Mouse (Mus musculus) bone marrow, adult 2 months (tissue): ENCODE data around the gene Tac4.

Source experiments
- CTCF ChIP-seq: fragments of 200-500 bp; IDR thresholded peaks from 2 replicates; pipeline ENCODE4 v1.5.1; 2011; ENCODE audit warnings: low read length, control low read depth; ENCODE audit not compliant: control insufficient read depth, insufficient read depth
- POLR2A ChIP-seq: fragments of 200-500 bp; IDR thresholded peaks from 2 replicates; pipeline ENCODE4 v1.6.1; 2011; ENCODE audit warnings: low read depth, mild to moderate bottlenecking, control low read depth, low read length, borderline replicate concordance; ENCODE audit not compliant: control insufficient read depth

DNA sequence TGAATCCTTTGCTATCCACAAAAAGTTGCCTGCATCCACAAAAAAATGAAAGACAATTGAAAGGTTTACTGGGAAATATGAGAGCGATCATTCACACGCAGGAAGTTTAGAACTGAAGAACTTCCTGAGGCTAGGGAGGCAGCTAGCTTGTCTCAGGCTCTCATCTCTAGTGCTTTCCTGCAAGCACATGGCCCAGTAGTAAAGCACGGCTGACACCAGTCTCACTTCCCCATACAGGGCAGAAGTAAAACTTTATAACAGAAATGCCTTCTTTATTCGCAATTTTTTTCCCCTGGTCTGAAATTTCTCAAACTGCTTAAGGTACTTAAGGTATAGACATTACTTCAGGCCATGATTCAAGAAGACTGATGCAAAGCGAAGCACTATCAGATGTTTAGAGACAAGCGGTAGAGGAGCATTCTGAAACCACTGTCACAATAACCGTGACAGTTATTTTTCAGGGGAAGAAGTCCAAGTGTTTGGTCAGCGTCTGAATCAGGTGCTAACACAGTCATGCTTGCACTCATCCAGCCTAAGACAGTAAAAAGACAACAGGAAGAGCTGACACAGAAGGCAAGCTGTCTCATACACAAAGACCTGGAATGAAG is 31.8 kb downstream of the Tac4 start:
- TF ChIP-seq CTCF: no peak
- TF ChIP-seq POLR2A: no peak
